Mouse (Mus musculus): ENCODE data around the gene Klhdc3. TPM values are rescaled to one million over a fixed set of nuclear protein-coding genes. Genes with fewer than 3 reads are reported as not detected.

The Klhdc3 gene
- 164 and 171 TPM in 2 replicates for polyA plus RNA-seq (2015; fragmentation: Nextera tagmentation; extraction: Ambion mirVana)

GRCm38 (mm10) chr17:46680760-46681373 lies at the start of gene Klhdc3:
Gene Klhdc3 (minus strand): TSS chr17:46680914.

GRCm38 (mm10) chr17:46728904-46729318 lies 48.2 kb upstream of the Klhdc3 start, which contains the start of gene Gnmt:
Gene Gnmt (minus strand): TSS chr17:46729168.

GRCm38 (mm10) chr17:46710959-46711597 lies 30.4 kb upstream of the Klhdc3 start, which contains the start of gene Pex6:
Gene Pex6 (plus strand): TSS chr17:46711463.

GRCm38 (mm10) chr17:46704887-46705835 lies 24.4 kb upstream of the Klhdc3 start, which contains the start of gene Ppp2r5d:
Gene Ppp2r5d (minus strand): TSS chr17:46705111.

GRCm38 (mm10) chr17:46678416-46678815 lies 2.3 kb downstream of the Klhdc3 start, which contains the start of gene Mea1:
Gene Mea1 (plus strand): TSS chr17:46678793.

GRCm38 (mm10) chr17:46673850-46674529 lies 6.7 kb downstream of the Klhdc3 start, which contains the start of gene Rrp36:
Gene Rrp36 (minus strand): TSS chr17:46674352.

GRCm38 (mm10) chr17:46650232-46651031 lies 30.3 kb downstream of the Klhdc3 start, which contains the start of gene Cul7:
Gene Cul7 (plus strand): TSS chr17:46650337.

GRCm38 (mm10) chr17:46645561-46646321 lies 35.0 kb downstream of the Klhdc3 start, which contains the start of the genes Klc4 and Mrpl2:
Gene Klc4 (minus strand): TSS chr17:46646022.
Gene Mrpl2 (plus strand): TSS chr17:46646229.

GRCm38 (mm10) chr17:46628791-46629684 lies 51.7 kb downstream of the Klhdc3 start, which contains the start of gene Ptk7:
Gene Ptk7 (minus strand): TSS chr17:46629504.

Other genes starting within 250 kb of the Klhdc3 start
- gene Slc22a7, start 242.5 kb downstream of the Klhdc3 start, polyA plus RNA-seq (2015; fragmentation: Nextera tagmentation; extraction: Ambion mirVana), result 0.32 TPM in 1 of 2 replicates, not detected in the other
- gene Ttbk1, start 193.2 kb downstream of the Klhdc3 start, polyA plus RNA-seq (2015; fragmentation: Nextera tagmentation; extraction: Ambion mirVana), result 7.8 and 8.7 TPM in 2 replicates
- gene Dnph1, start 184.2 kb downstream of the Klhdc3 start, polyA plus RNA-seq (2015; fragmentation: Nextera tagmentation; extraction: Ambion mirVana), result 12.4 and 15.1 TPM in 2 replicates
- gene Cul9, start 134.5 kb downstream of the Klhdc3 start, polyA plus RNA-seq (2015; fragmentation: Nextera tagmentation; extraction: Ambion mirVana), result 14.0 and 18.6 TPM in 2 replicates
- gene Srf, start 124.7 kb downstream of the Klhdc3 start, polyA plus RNA-seq (2015; fragmentation: Nextera tagmentation; extraction: Ambion mirVana), result 4.0 and 5.5 TPM in 2 replicates
- gene Ptk7, start 51.4 kb downstream of the Klhdc3 start, polyA plus RNA-seq (2015; fragmentation: Nextera tagmentation; extraction: Ambion mirVana), result 21.4 and 22.3 TPM in 2 replicates
- 19.2 and 21.3 TPM in 2 replicates for gene Klc4, start 34.9 kb downstream of the Klhdc3 start, polyA plus RNA-seq (2015; fragmentation: Nextera tagmentation; extraction: Ambion mirVana)
- 84.8 and 87.9 TPM in 2 replicates for gene Mrpl2, start 34.7 kb downstream of the Klhdc3 start, polyA plus RNA-seq (2015; fragmentation: Nextera tagmentation; extraction: Ambion mirVana)
- gene Cul7, start 30.6 kb downstream of the Klhdc3 start, polyA plus RNA-seq (2015; fragmentation: Nextera tagmentation; extraction: Ambion mirVana), result 22.7 and 23.5 TPM in 2 replicates
- gene Rrp36, start 6.6 kb downstream of the Klhdc3 start, polyA plus RNA-seq (2015; fragmentation: Nextera tagmentation; extraction: Ambion mirVana), result 50.1 and 51.5 TPM in 2 replicates
- 315 and 349 TPM in 2 replicates for gene Mea1, start 2.1 kb downstream of the Klhdc3 start, polyA plus RNA-seq (2015; fragmentation: Nextera tagmentation; extraction: Ambion mirVana)
- gene Ppp2r5d, start 24.2 kb upstream of the Klhdc3 start, polyA plus RNA-seq (2015; fragmentation: Nextera tagmentation; extraction: Ambion mirVana), result 70.7 and 87.6 TPM in 2 replicates
- 20.7 and 21.2 TPM in 2 replicates for gene Pex6, start 30.5 kb upstream of the Klhdc3 start, polyA plus RNA-seq (2015; fragmentation: Nextera tagmentation; extraction: Ambion mirVana)
- gene Gnmt, start 48.3 kb upstream of the Klhdc3 start, polyA plus RNA-seq (2015; fragmentation: Nextera tagmentation; extraction: Ambion mirVana), result 3.0 and 3.5 TPM in 2 replicates
- gene Cnpy3, start 71.3 kb upstream of the Klhdc3 start, polyA plus RNA-seq (2015; fragmentation: Nextera tagmentation; extraction: Ambion mirVana), result 71.4 and 79.9 TPM in 2 replicates
- 0.23 and 0.24 TPM in 2 replicates for gene Ptcra, start 82.8 kb upstream of the Klhdc3 start, polyA plus RNA-seq (2015; fragmentation: Nextera tagmentation; extraction: Ambion mirVana)
- gene 2310039H08Rik, start 91.7 kb upstream of the Klhdc3 start, polyA plus RNA-seq (2015; fragmentation: Nextera tagmentation; extraction: Ambion mirVana), result 66.4 and 71.7 TPM in 2 replicates
- gene Rpl7l1, start 101.8 kb upstream of the Klhdc3 start, polyA plus RNA-seq (2015; fragmentation: Nextera tagmentation; extraction: Ambion mirVana), result 55.2 and 63.9 TPM in 2 replicates
- gene Bicral, start 177.6 kb upstream of the Klhdc3 start, polyA plus RNA-seq (2015; fragmentation: Nextera tagmentation; extraction: Ambion mirVana), result 4.8 and 5.6 TPM in 2 replicates
- gene Tbcc, start 209.8 kb upstream of the Klhdc3 start, polyA plus RNA-seq (2015; fragmentation: Nextera tagmentation; extraction: Ambion mirVana), result 65.9 and 68.5 TPM in 2 replicates
- not detected in 2 replicates for gene Prph2, start 229.5 kb upstream of the Klhdc3 start, polyA plus RNA-seq (2015; fragmentation: Nextera tagmentation; extraction: Ambion mirVana)

Measured in neural tube, postnatal 0 days (tissue).